Mouse (Mus musculus) heart, embryonic 11.5 days (tissue): ENCODE results near the gene Nap1l5. TPM values are rescaled to one million over a fixed set of nuclear protein-coding genes. Genes with fewer than 3 reads are reported as not detected.

ENCODE experiments used
- polyA plus RNA-seq: library from polyadenylated mRNA; unstranded; fragments of >200 nt; fragmentation: Nextera tagmentation; extraction: Ambion mirVana; gene quantifications from 2 replicates; pipeline ENCODE4 v1.2.1, GENCODE M21; 2014

The Nap1l5 gene
- polyA plus RNA-seq, 1 experiment from 2014 or later = 2.2 TPM

Other genes with a start within 250 kb of the Nap1l5 start
- 18.5 and 20.7 TPM in 2 replicates for gene Herc3, start 75.6 kb downstream of the Nap1l5 start, polyA plus RNA-seq
- 6.7 and 10.2 TPM in 2 replicates for gene Fam13a, start 117.5 kb upstream of the Nap1l5 start, polyA plus RNA-seq